Mouse (Mus musculus) embryonic stem cell, embryonic (primary cell): ENCODE data around the gene Sypl.

Experiments used
- CTCF ChIA-PET, 4 experiments: fragments of 300-600 bp in 2 of 4; fragments of 350-600 bp in 2 of 4; sonication (Branson Sonifier 250); formaldehyde crosslinking; loops; one replicate each; lab custom pipeline; 2022; ENCODE audit warnings: inconsistent platforms in 2 of 4; lab: Charles Lee
- POLR2A ChIA-PET, 4 experiments: fragments of 300-600 bp in 2 of 4; fragments of 350-600 bp in 2 of 4; sonication (Branson Sonifier 250); formaldehyde crosslinking; loops; one replicate each; lab custom pipeline; 2022; ENCODE audit warnings: antibody characterized with exemption in 4 of 4, inconsistent platforms in 1 of 4; lab: Charles Lee

Sypl gene

GRCm38 (mm10) chr12:33009206-33009966 lies 55.7 kb downstream of the Sypl start:
- CTCF ChIA-PET, result interaction anchor here in 3 of 4 experiments (0.7 to 3.0 kb wide), 9 partner anchors 18 to 324 kb away, joined by 3 to 17 read pairs (median 5); no protein-coding TSS in a partner anchor
- POLR2A ChIA-PET, result interaction anchor here in 2 of 4 experiments (0.6 to 1.6 kb wide), 5 partner anchors 17 to 1059 kb away, joined by 3 to 6 read pairs (median 3); partner anchors contain the start of gene Hbp1 (in 1 of the 2)

GRCm38 (mm10) chr12:33010026-33010425 lies 56.3 kb downstream of the Sypl start:
- POLR2A ChIA-PET, result interaction anchor here in 2 of 4 experiments (0.6 to 1.4 kb wide), 4 partner anchors 58 to 1060 kb away, joined by 3 to 6 read pairs (median 3); partner anchors contain the start of gene Hbp1 (in 1 of the 2)

GRCm38 (mm10) chr12:33014050-33014796 lies 60.5 kb downstream of the Sypl start:
- CTCF ChIA-PET, result interaction anchor here (0.6 to 1.5 kb wide), 6 partner anchors 13 to 366 kb away, joined by 3 to 6 read pairs (median 4); no protein-coding TSS in a partner anchor
- POLR2A ChIA-PET, result no interaction called here

More at GRCm38 (mm10) chr12:33010026-33010425, 56.3 kb downstream of the Sypl start:
- CTCF ChIA-PET, result interaction anchor here in 3 of 4 experiments (1.0 to 3.0 kb wide), 5 partner anchors 90 to 370 kb away, joined by 3 to 17 read pairs (median 4); no protein-coding TSS in a partner anchor

- ChIA-PET CTCF (interaction anchor here in 2 of 4 experiments (0.6 to 1.5 kb wide), 3 partner anchors 12 to 94 kb away, joined by 3 to 5 read pairs (median 3); no protein-coding TSS in a partner anchor), POLR2A (no interaction called here)
These were observed 61.4 kb downstream of the Sypl start for GRCm38 (mm10) chr12:33015103-33015502.

GRCm38 (mm10) chr12:33016824-33017705 lies 63.4 kb downstream of the Sypl start:
- ChIA-PET POLR2A (no interaction called here), CTCF (interaction anchor here in 1 of 4 experiments (1.7 kb wide), 1 partner anchor 363 kb away, joined by 5 read pairs; no protein-coding TSS in a partner anchor)

GRCm38 (mm10) chr12:33018601-33019000 lies 64.9 kb downstream of the Sypl start:
- ChIA-PET CTCF (interaction anchor here in 1 of 4 experiments (1.2 kb wide), 1 partner anchor 361 kb away, joined by 4 read pairs; no protein-coding TSS in a partner anchor), POLR2A (no interaction called here)

- CTCF ChIA-PET, result interaction anchor here in 3 of 4 experiments (0.6 to 1.4 kb wide), 6 partner anchors 8 to 460 kb away, joined by 3 to 14 read pairs (median 6); no protein-coding TSS in a partner anchor
- POLR2A ChIA-PET, result interaction anchor here in 3 of 4 experiments (0.5 to 1.2 kb wide), 3 partner anchors 21 to 408 kb away, joined by 3 to 6 read pairs (median 5); no protein-coding TSS in a partner anchor
These were observed 66.3 kb downstream of the Sypl start for GRCm38 (mm10) chr12:33020011-33020410.

GRCm38 (mm10) chr12:33021140-33021539 lies 67.4 kb downstream of the Sypl start:
- POLR2A ChIA-PET, result no interaction called here
- CTCF ChIA-PET, result interaction anchor here in 1 of 4 experiments (1.4 kb wide), 1 partner anchor 359 kb away, joined by 6 read pairs; no protein-coding TSS in a partner anchor

GRCm38 (mm10) chr12:33021751-33022150 lies 68.1 kb downstream of the Sypl start:
- CTCF ChIA-PET, result interaction anchor here in 1 of 4 experiments (0.9 kb wide), 1 partner anchor 312 kb away, joined by 3 read pairs; no protein-coding TSS in a partner anchor
- POLR2A ChIA-PET, result no interaction called here

GRCm38 (mm10) chr12:33024524-33024923 lies 70.8 kb downstream of the Sypl start:
- POLR2A ChIA-PET, result no interaction called here
- CTCF ChIA-PET, result interaction anchor here in 1 of 4 experiments (6.1 kb wide), 1 partner anchor 355 kb away, joined by 43 read pairs; no protein-coding TSS in a partner anchor

- ChIA-PET CTCF (interaction anchor here (0.6 to 6.1 kb wide), 45 partner anchors 7 to 566 kb away, joined by 3 to 57 read pairs (median 5); no protein-coding TSS in a partner anchor), POLR2A (interaction anchor here in 2 of 4 experiments (1.2 to 2.3 kb wide), 2 partner anchors 18 to 353 kb away, joined by 3 to 6 read pairs; no protein-coding TSS in a partner anchor)
These were observed 73.4 kb downstream of the Sypl start for GRCm38 (mm10) chr12:33027093-33027492.

- ChIA-PET POLR2A (interaction anchor here in 2 of 4 experiments (0.6 to 2.3 kb wide), 2 partner anchors 89 to 352 kb away, joined by 3 to 6 read pairs; no protein-coding TSS in a partner anchor), CTCF (interaction anchor here (0.6 to 6.1 kb wide), 48 partner anchors 8 to 396 kb away, joined by 3 to 57 read pairs (median 4); no protein-coding TSS in a partner anchor)
These were observed 74.5 kb downstream of the Sypl start for GRCm38 (mm10) chr12:33028109-33028691.

- CTCF ChIA-PET, result interaction anchor here (0.6 to 6.1 kb wide), 35 partner anchors 9 to 396 kb away, joined by 3 to 57 read pairs (median 4); no protein-coding TSS in a partner anchor
- POLR2A ChIA-PET, result interaction anchor here in 2 of 4 experiments (0.6 to 2.3 kb wide), 2 partner anchors 88 to 351 kb away, joined by 3 to 6 read pairs; no protein-coding TSS in a partner anchor
These were observed 75.0 kb downstream of the Sypl start for GRCm38 (mm10) chr12:33028708-33029107.
